Mouse (Mus musculus) embryo, embryonic 10.5 days (tissue): ENCODE results near the gene Gxylt2.

ENCODE experiments used
- DNase-seq: peaks from one replicate; pipeline ENCODE4 v3.0.0-alpha.2; 2015; ENCODE audit warnings: low spot score

Gxylt2 gene

GRCm38 (mm10) chr6:100848682-100849375 lies 144.3 kb downstream of the Gxylt2 start:
- no peak for DNase-seq

GRCm38 (mm10) chr6:100850671-100851081 lies 146.1 kb downstream of the Gxylt2 start:
- DNase-seq = no peak

- DNase-seq = no peak
Observed at GRCm38 (mm10) chr6:100851083-100851482, 146.5 kb downstream of the Gxylt2 start.
